ENCODE assay signal across 26 mouse cellular contexts in the genomic region with DNA sequence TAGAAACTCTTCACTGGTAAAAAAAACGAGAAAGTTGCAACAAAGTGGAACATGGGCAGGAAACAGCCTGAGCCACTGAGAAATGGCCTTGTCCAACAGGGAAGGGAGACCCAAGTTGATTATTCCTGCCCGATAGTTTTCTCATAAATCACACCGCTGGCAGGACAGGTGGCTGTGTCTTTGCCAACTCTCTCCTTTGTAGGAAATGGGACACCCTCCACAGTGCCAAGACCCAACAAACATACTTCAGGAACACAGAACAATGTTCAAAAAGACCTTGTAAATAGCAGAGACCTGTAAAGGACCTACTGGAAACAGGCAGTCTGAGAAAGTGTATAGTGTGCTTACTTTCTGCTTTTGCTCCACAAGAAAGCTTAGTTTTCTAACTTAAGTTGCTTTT.
"Had no signal": no experiment of that assay in that cellular context is flagged by ENCODE, and none has a peak within 500 bp of the region (broad histone marks: within the 10 kb centered on the region; RNA-seq: fewer than 3 reads in every experiment).

No protein-coding gene starts in this region.

- H3K9ac ChIP-seq: heart, embryonic 13.5 days; heart, embryonic 15.5 days; hindbrain, embryonic 12.5 days; hindbrain, embryonic 15.5 days; kidney, embryonic 15.5 days; limb, embryonic 13.5 days; limb, embryonic 15.5 days; liver, embryonic 12.5 days; liver, embryonic 14.5 days had no signal

- DNase-seq: gastrocnemius, adult 2 months; gastrocnemius, postnatal 10 days; gastrocnemius, postnatal 25 days; heart, adult 11 months; heart, adult 2 months; heart, postnatal 14 days; heart, postnatal 36 days; kidney, adult 11 months; kidney, adult 2 months; kidney, adult 9 months; kidney, postnatal 14 days; kidney, postnatal 36 days; layer of hippocampus, postnatal 36 days; left cerebral cortex, postnatal 4 days had no signal

- H3K27me3 ChIP-seq: heart, embryonic 13.5 days; heart, embryonic 15.5 days; hindbrain, embryonic 12.5 days; hindbrain, embryonic 15.5 days; kidney, embryonic 15.5 days; limb, embryonic 13.5 days; limb, embryonic 15.5 days; liver, embryonic 12.5 days had no signal

- H3K4me3 ChIP-seq: gastrocnemius, adult 2 months; heart, adult 2 months; heart, embryonic 13.5 days; heart, embryonic 15.5 days; hindbrain, embryonic 12.5 days; hindbrain, embryonic 15.5 days; kidney, embryonic 15.5 days; limb, embryonic 13.5 days; limb, embryonic 15.5 days; liver, embryonic 12.5 days had no signal

- H3K4me2 ChIP-seq: heart, embryonic 11.5 days; heart, embryonic 13.5 days; heart, embryonic 15.5 days; hindbrain, embryonic 12.5 days; hindbrain, embryonic 15.5 days; kidney, embryonic 15.5 days; limb, embryonic 13.5 days; limb, embryonic 15.5 days; liver, embryonic 12.5 days had no signal

- ATAC-seq: intestine, embryonic 16.5 days; liver, embryonic 12.5 days had no signal

- H3K4me1 ChIP-seq: heart, embryonic 13.5 days; heart, embryonic 15.5 days; hindbrain, embryonic 12.5 days; hindbrain, embryonic 15.5 days; kidney, embryonic 15.5 days; limb, embryonic 15.5 days; liver, embryonic 12.5 days had no signal

- H3K9me3 ChIP-seq: heart, embryonic 13.5 days; heart, embryonic 15.5 days; hindbrain, embryonic 12.5 days; hindbrain, embryonic 15.5 days; kidney, embryonic 15.5 days; limb, embryonic 13.5 days; limb, embryonic 15.5 days; liver, embryonic 12.5 days had no signal

- H3K27ac ChIP-seq: gastrocnemius, adult 2 months; heart, adult 2 months; heart, embryonic 13.5 days; heart, embryonic 15.5 days; hindbrain, embryonic 12.5 days; hindbrain, embryonic 15.5 days; kidney, embryonic 15.5 days; kidney, postnatal 0 days; limb, embryonic 13.5 days; limb, embryonic 15.5 days; liver, embryonic 12.5 days; liver, embryonic 14.5 days had no signal

- H3K36me3 ChIP-seq: heart, embryonic 13.5 days; heart, embryonic 15.5 days; hindbrain, embryonic 12.5 days; hindbrain, embryonic 15.5 days; kidney, embryonic 15.5 days; limb, embryonic 13.5 days; limb, embryonic 15.5 days; liver, embryonic 12.5 days had no signal
